Mouse (Mus musculus): Measurements from ENCODE around the gene Sept4. TPM values are rescaled to one million over a fixed set of nuclear protein-coding genes. Genes with fewer than 3 reads are reported as not detected.

The Sept4 gene
- polyA plus RNA-seq (2016; fragmentation: Nextera tagmentation; extraction: Ambion mirVana) = 11.2 and 14.3 TPM in 2 replicates

DNA sequence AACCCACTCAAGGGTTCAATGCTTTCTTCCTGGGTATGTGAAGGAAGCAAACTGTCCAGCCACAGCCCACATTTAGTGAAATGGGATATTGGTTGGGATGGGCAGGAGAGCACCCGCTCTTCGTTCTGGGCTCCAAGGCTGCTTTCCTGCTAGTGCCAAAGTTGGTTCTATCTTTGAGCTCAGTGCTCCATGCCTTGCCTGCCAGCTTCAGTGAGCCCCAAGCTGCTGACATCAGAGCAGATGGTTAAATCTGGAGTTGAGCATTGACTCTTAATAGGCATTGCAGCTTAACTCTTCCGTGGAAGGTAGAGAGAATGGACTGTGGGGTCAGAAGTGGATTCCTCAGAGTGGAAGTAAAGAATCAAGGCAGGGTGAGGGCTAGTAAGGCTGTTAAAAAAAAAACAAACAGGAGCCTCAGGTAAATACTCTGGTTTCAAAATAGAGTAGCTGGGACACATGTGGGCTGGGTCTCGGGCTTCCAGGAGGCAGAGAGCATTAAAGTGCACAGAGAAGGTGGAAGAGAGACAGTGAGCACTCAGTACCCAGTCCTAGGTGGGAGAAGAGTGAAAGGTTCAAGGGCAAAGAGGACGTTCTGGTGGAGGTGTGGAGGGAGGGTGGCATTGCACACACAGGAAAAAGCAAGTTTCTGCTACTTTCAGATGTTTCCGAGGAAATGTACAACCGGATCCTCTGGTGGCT is at the start of gene Sept4:
TSS of gene Sept4 (plus strand) at position 649 of the 699 bp plus-strand sequence.
- Histone ChIP-seq H3K4me3 (no peak within 1 kb of the TSS), H3K27ac (peak within 1 kb of the TSS; percentile 31; the same call in 1 of the 2 replicates), H3K4me1 (peaks cover 45% of the 10 kb centered on the region), H3K36me3 (no peaks in the 10 kb centered on the region), H3K27me3 (ENCODE audit: insufficient read depth, poor library complexity, severe bottlenecking) (no peaks in the 10 kb centered on the region), H3K9me3 (no peaks in the 10 kb centered on the region)
- WGBS = 81% methylated on average over 7 of the region's 7 CpGs
- no peak for DNase-seq (ENCODE audit: low spot score)

DNA sequence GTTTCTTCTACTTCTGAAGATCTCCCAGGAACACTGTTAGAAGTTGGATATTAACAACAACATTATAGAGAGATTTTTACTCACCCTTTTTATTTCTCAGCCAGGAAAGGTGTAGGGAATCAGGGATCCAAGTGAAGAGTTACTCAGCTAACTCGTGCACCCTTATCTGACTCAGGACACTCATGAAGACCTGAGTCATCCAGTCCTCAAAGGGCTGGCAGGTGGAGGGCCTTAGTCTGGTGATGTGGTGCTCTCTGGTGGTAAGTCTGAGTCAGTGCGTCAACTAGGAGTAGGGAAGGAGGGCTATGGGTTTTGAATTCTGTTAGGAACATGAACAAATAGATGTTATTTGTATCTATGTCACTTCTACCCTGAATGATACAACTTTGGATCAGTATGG is 49.4 kb upstream of the Sept4 start:
- no peaks in the 10 kb centered on the region for H3K36me3 ChIP-seq
- no peaks in the 10 kb centered on the region for H3K9me3 ChIP-seq
- H3K4me1 ChIP-seq = no peaks in the 10 kb centered on the region
- WGBS = 7% methylated on average over 2 of the region's 2 CpGs
- no peak for DNase-seq (ENCODE audit: low spot score)
- H3K27ac ChIP-seq = no peak overlapping the region
- H3K27me3 ChIP-seq (ENCODE audit: insufficient read depth, poor library complexity, severe bottlenecking) = no peaks in the 10 kb centered on the region
- H3K4me3 ChIP-seq = no peak overlapping the region

DNA sequence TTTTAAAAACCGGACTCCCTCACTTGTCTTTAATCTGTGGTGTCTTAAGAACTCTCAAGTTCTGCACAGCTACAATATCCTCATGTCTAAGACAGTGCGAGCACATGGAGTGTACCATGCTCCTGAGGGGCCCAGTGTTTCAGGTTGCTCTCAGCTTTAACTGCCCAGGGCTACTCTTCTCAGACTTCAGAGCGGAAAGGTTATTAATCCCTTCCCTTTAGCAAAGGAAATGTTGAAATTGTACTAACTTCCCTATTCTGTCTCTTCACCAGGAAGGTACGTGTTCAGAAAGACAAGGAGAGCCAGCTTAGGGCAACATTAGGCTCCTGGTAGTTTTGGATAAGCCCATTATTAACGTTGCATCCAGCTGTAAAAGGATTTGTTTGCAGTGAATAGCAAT is 45.2 kb upstream of the Sept4 start:
- WGBS = 72% methylated on average over 5 of the region's 5 CpGs
- H3K4me3 ChIP-seq = no peak overlapping the region

DNA sequence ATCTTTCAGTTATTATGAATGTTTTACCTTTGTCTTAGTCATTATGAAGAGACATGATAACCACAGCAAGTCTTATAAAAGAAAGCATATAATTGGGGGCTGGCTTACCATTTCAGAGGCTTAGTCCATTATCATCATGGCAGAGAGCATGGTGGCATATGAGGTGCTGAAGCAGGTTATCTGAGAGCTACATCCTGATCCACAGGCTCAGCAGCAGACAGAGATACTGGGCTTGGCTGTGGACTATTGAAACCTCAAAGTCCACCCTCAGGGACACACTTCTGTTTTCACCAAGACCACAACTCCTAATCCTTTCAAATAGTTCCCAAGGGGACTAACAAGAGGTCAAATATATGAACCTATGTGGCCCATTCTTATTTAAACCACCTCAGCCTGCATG is 44.7 kb upstream of the Sept4 start:
- Histone ChIP-seq H3K9me3 (no peaks in the 10 kb centered on the region), H3K27ac (0 out of 2 replicates have a peak overlapping the region, but pooled peaks have one; percentile 29)
- DNase-seq (ENCODE audit: low spot score) = no peak

More for the DNA sequence above, 45.2 kb upstream of the Sept4 start:
- Histone ChIP-seq H3K9me3 (no peaks in the 10 kb centered on the region), H3K27ac (no peak overlapping the region), H3K36me3 (no peaks in the 10 kb centered on the region), H3K27me3 (ENCODE audit: insufficient read depth, poor library complexity, severe bottlenecking) (no peaks in the 10 kb centered on the region), H3K4me1 (no peaks in the 10 kb centered on the region)
- DNase-seq (ENCODE audit: low spot score) = no peak

DNA sequence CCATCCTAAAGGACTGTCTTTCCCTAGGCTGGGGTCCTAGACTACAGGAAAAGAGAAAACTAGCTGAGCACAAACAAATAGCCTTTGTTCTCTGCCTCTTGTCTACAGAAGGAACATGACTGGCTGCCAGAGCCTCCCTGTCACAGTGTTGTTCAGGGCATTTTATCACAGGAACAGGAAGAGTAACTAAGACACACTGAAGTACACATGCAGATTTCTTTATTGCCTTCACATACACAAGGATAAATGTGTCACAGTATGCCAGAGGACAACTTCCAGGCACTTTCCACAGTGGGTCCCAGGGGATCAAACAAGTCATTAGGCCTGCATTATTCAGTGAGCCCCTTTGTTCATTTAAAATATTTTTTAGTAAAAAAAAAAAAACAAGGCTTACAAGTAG is 43.9 kb upstream of the Sept4 start:
- Histone ChIP-seq H3K27ac (peak overlapping the region; percentile 29; the same call in 1 of the 2 replicates), H3K36me3 (no peaks in the 10 kb centered on the region), H3K4me1 (no peaks in the 10 kb centered on the region), H3K27me3 (ENCODE audit: insufficient read depth, poor library complexity, severe bottlenecking) (no peaks in the 10 kb centered on the region), H3K4me3 (no peak overlapping the region), H3K9me3 (no peaks in the 10 kb centered on the region)
- no peak for DNase-seq (ENCODE audit: low spot score)

More for the DNA sequence above, 44.7 kb upstream of the Sept4 start:
- Histone ChIP-seq H3K4me3 (no peak overlapping the region), H3K27me3 (ENCODE audit: insufficient read depth, poor library complexity, severe bottlenecking) (no peaks in the 10 kb centered on the region), H3K4me1 (no peaks in the 10 kb centered on the region), H3K36me3 (no peaks in the 10 kb centered on the region)

DNA sequence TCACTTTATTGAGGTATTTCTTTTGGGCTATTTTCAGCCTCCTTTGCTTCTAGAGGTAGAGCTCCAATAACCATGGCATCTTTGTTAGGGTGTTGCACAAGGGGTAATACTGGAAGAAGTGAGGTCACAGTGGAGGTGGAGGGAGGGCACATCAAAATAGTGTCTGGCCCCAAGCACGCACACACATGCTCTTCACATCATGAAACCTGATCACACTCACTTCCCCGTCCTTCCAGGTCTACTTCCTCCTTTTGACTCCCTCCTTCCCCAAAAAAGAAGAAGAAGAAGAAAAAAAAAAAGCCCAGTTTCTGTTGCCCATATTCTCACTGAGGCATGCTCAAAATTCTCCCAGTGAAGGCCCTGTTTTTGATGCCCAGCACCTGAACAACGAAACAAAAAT is 41.3 kb upstream of the Sept4 start:
- Histone ChIP-seq H3K9me3 (no peaks in the 10 kb centered on the region), H3K27ac (no peak overlapping the region), H3K27me3 (ENCODE audit: insufficient read depth, poor library complexity, severe bottlenecking) (no peaks in the 10 kb centered on the region), H3K36me3 (no peaks in the 10 kb centered on the region), H3K4me1 (peaks cover 4% of the 10 kb centered on the region; the same call in 1 of the 2 replicates), H3K4me3 (no peak overlapping the region)
- DNase-seq (ENCODE audit: low spot score) = no peak
- 70% methylated on average over 3 of the region's 3 CpGs for whole genome bisulfite sequencing

DNA sequence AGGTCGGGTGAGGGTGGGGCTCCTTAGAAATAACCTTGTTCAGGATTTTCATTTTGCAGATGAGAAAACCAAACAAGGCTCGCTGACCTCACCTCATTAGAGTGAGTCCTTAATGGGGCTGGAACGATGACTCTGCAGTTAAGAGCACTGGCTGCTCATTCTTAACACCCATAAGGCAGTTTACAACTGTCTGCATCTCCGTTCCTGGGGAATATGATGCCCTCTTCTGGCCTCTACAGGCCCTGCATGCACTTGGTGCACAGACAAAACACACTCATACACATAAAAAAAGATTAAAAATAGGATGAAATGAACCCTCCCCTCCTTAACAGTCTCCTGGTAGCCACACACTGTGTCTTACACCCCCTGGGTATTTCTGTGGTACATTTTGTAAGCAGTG is 40.7 kb upstream of the Sept4 start:
- no peak for DNase-seq (ENCODE audit: low spot score)

DNA sequence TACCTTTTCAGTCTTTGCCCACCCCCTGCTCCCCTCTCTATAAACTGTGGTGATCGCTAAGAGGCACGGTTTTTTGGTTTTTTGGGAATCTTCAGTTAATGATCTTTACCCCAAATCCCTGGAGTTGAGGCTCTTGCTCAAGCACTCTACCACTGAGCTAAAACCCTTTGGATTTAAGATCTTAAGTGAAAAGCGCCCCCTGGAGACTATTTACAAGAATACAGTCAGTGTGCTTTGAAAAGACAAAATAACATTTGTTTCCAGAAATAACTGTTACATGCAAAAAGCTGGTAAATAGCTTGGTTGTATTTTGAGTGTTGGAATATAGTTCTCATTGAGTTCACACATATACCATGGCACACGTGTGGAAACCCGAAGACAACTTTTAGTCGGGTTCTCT is 37.0 kb upstream of the Sept4 start:
- no peaks in the 10 kb centered on the region for H3K27me3 ChIP-seq (ENCODE audit: insufficient read depth, poor library complexity, severe bottlenecking)
- no peaks in the 10 kb centered on the region for H3K9me3 ChIP-seq
- WGBS = 48% methylated on average over 6 of the region's 6 CpGs
- H3K4me3 ChIP-seq = no peak overlapping the region
- no peaks in the 10 kb centered on the region for H3K36me3 ChIP-seq
- DNase-seq (ENCODE audit: low spot score) = no peak
- H3K27ac ChIP-seq = no peak overlapping the region
- peaks cover 4% of the 10 kb centered on the region; the same call in 1 of the 2 replicates for H3K4me1 ChIP-seq

More for the DNA sequence above, 40.7 kb upstream of the Sept4 start:
- Histone ChIP-seq H3K4me3 (no peak overlapping the region), H3K27ac (no peak overlapping the region), H3K9me3 (no peaks in the 10 kb centered on the region), H3K27me3 (ENCODE audit: insufficient read depth, poor library complexity, severe bottlenecking) (no peaks in the 10 kb centered on the region), H3K36me3 (no peaks in the 10 kb centered on the region), H3K4me1 (peaks cover 4% of the 10 kb centered on the region; the same call in 1 of the 2 replicates)
- 55% methylated on average over 4 of the region's 4 CpGs for WGBS

DNA sequence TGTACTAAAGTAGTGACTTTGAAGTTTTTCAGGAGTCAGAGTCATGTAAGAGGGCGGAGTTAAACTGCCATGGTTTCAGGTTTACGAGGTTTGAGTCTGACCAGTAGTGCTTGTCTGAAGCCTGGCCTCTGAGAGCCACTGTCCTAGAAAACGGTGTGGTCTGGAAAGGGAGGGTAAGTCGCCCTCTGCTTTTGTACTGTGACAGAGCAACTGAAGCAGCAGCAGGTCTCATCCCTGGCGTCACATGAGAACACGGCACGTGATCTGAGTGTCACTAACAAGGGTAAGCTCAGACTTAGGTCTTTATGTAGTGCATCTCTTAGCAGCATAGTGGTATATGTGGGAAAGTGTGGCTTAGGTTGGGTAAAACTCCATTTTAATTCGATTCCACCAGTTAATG is 26.4 kb upstream of the Sept4 start:
- DNase-seq (ENCODE audit: low spot score) = no peak

DNA sequence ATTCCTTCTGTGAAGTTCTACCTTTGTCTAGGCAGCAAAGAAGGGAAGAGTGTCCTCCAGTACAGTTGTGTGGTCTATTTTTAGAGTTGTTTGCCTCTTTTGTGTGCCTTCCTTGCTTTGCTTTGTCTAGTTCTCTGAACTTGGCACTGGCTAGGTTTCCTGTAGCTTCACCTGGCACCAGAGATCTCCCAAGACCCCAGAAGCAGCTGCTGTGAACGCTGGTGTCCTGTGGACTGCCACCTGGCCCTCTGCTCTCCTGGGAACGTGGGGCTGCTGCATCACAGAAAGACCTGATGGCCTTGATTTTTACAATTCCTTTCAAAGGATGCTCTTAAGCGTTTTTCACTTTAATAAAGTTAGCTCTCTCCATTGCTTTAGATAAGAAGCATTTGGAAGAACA is 25.8 kb upstream of the Sept4 start:
- Histone ChIP-seq H3K27ac (peak overlapping the region; percentile 32; the same call in 1 of the 2 replicates), H3K36me3 (no peaks in the 10 kb centered on the region), H3K4me1 (peaks cover 12% of the 10 kb centered on the region), H3K4me3 (no peak overlapping the region), H3K9me3 (no peaks in the 10 kb centered on the region), H3K27me3 (ENCODE audit: insufficient read depth, poor library complexity, severe bottlenecking) (no peaks in the 10 kb centered on the region)
- no peak for DNase-seq (ENCODE audit: low spot score)
- 60% methylated on average over 3 of the region's 3 CpGs for WGBS

More for the DNA sequence above, 26.4 kb upstream of the Sept4 start:
- H3K36me3 ChIP-seq = no peaks in the 10 kb centered on the region
- 34% methylated on average over 8 of the region's 8 CpGs for WGBS
- H3K4me1 ChIP-seq = peaks cover 12% of the 10 kb centered on the region
- H3K27me3 ChIP-seq (ENCODE audit: insufficient read depth, poor library complexity, severe bottlenecking) = no peaks in the 10 kb centered on the region
- H3K4me3 ChIP-seq = no peak overlapping the region
- H3K9me3 ChIP-seq = no peaks in the 10 kb centered on the region
- H3K27ac ChIP-seq = no peak overlapping the region

DNA sequence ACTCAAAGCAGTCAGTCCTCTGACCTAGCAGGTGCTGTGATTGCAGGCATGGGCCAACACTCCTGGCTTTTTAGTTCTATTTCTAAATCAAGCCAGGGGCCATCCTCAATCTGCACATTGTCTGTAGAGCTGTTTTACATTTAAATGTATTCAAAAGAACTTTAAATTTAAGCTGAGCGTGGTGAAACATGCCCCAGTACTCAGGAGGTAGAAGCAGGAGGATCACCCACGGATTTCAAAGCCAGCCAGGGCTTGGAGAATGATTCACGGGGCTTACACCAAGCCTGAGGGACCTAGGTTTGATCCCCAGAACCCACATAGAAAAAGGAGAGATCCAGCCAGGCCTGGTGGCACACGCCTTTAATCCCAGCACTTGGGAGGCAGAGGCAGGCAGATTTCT is 15.4 kb upstream of the Sept4 start:
- Histone ChIP-seq H3K27me3 (ENCODE audit: insufficient read depth, poor library complexity, severe bottlenecking) (no peaks in the 10 kb centered on the region), H3K27ac (no peak overlapping the region), H3K9me3 (no peaks in the 10 kb centered on the region), H3K36me3 (no peaks in the 10 kb centered on the region), H3K4me1 (peaks cover 17% of the 10 kb centered on the region), H3K4me3 (no peak overlapping the region)
- 73% methylated on average over 4 of the region's 4 CpGs for WGBS
- DNase-seq (ENCODE audit: low spot score) = no peak

DNA sequence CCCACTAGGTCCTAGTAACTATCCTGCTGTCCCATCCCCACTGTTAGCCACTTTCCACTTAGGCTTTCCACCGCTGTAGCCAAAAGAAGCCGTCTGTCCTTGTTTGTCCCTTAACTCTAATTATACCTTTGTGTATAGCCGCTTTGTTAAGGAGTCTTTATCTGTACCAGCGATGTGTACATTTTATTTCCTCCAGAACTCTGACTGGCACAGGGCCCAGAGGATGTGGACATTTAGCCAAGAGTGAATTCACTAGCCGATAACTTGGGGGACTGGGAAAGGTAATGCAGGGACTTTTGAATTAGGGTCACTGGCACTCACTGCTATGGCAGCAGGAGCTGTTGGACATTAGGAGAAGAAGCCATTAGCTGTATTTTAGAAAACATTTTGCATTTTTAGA is 14.3 kb upstream of the Sept4 start:
- H3K27me3 ChIP-seq (ENCODE audit: insufficient read depth, poor library complexity, severe bottlenecking) = no peaks in the 10 kb centered on the region
- no peak for DNase-seq (ENCODE audit: low spot score)
- H3K4me3 ChIP-seq = no peak overlapping the region
- H3K9me3 ChIP-seq = no peaks in the 10 kb centered on the region
- no peaks in the 10 kb centered on the region for H3K36me3 ChIP-seq
- peak overlapping the region; percentile 6; the same call in 1 of the 2 replicates for H3K27ac ChIP-seq
- peaks cover 17% of the 10 kb centered on the region for H3K4me1 ChIP-seq
- WGBS = 53% methylated on average over 5 of the region's 5 CpGs

DNA sequence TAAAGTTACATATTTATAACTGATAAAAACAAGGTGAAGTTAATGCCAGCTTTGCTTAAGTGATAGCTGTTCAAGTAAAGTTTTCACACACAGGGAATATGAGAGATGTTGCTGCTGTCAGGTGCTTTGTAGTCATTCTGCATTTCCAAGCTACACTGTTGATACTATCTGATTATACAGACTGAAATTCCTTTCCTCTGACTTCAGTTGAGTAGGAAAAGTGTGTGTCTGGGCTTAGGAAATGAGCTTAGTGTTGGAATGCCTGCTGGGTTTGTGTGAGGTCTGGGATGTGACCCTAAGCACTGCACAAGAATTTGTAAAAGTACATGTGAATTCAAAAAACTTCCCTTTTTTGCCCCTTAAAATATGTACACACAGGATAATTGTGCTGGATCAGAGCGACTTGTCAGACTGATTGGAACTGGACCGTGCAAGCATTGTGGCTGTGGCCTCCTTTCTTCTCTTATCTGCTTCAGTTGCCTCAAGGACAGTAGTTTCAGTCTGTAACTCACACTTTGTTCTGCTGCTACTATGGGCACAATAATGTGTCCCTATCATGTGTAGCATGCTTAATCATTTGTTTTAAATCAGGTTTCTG is 13.5 kb upstream of the Sept4 start:
- H3K27ac ChIP-seq = peak overlapping the region; percentile 59; the same call in 1 of the 2 replicates
- no peak for DNase-seq (ENCODE audit: low spot score)

More for the DNA sequence above, 13.5 kb upstream of the Sept4 start:
- H3K4me3 ChIP-seq = no peak overlapping the region
- H3K36me3 ChIP-seq = no peaks in the 10 kb centered on the region
- no peaks in the 10 kb centered on the region for H3K27me3 ChIP-seq (ENCODE audit: insufficient read depth, poor library complexity, severe bottlenecking)
- H3K9me3 ChIP-seq = no peaks in the 10 kb centered on the region
- peaks cover 17% of the 10 kb centered on the region for H3K4me1 ChIP-seq
- WGBS = 23% methylated on average over 2 of the region's 2 CpGs

Measured in heart, embryonic 10.5 days (tissue).